Mouse (Mus musculus): ENCODE data around the gene Cggbp1. TPM values are rescaled to one million over a fixed set of nuclear protein-coding genes. Genes with fewer than 3 reads are reported as not detected.

Cggbp1 gene
- polyA plus RNA-seq, 1 experiment: 12.9 TPM

DNA sequence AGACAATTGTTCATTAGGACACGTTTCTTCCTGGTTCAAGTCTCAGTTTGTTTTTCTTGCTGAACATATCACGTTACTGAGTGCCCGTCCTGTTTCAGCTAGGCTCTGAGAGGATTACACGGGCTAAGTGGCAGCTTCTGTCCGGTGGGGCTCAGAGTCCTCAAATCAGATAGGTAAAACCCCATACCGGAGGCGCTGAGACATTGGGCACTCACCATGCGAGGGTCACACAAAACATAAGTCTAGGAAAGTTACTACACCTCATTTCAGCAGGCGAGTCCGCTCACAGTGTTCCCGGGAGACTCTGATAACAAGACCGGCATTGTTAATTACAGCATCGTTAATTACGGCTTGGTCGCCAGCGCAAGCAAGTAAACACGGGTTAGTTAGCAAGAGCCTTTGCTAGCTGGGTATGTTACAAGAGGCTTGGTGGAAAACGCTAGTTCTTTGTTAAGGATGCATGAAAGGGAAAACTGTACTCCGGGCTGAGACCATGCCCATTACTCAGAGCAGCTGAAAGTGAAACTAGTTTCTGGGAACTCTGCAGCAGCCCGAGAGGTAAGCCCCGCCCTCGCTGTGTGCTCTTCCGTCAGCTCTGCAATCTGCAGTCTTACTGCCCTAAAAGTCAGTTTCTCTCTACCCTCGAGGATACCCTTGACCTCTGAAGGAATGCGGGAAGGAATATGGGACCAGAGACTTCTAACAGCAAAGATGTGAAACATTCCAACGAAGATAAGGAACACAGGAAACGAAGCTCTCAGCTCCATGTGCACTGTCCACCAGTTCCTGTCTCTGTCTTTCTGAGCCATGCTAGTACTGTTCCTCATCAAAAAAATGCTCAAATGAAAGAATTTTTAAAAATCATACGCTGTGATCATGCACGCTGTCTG lies 21.9 kb downstream of the Cggbp1 start:
- H3K27ac ChIP-seq (ENCODE audit: control insufficient read depth, insufficient read depth, low read depth, low read length): peak overlapping the region; percentile 78
- TF ChIP-seq POLR2A (IDR thresholded peaks at IDR 0.05; ENCODE audit: control insufficient read depth, low read depth, low read length) (peak; percentile 40; the same call in 1 of the 2 replicates), CTCF (IDR thresholded peaks at IDR 0.05; ENCODE audit: control insufficient read depth, insufficient read depth, insufficient replicate concordance, low read depth, low read length) (no peak)
- H3K36me3 ChIP-seq (ENCODE audit: control insufficient read depth, insufficient read depth, low read length): no peaks in the 10 kb centered on the region
- H3K27me3 ChIP-seq (ENCODE audit: control insufficient read depth, insufficient read depth, low read length): no peaks in the 10 kb centered on the region
- H3K4me1 ChIP-seq (ENCODE audit: control insufficient read depth, insufficient read depth, low read length): no peaks in the 10 kb centered on the region
- H3K4me3 ChIP-seq (ENCODE audit: control insufficient read depth, low read depth, low read length): peak overlapping the region; percentile 80

DNA sequence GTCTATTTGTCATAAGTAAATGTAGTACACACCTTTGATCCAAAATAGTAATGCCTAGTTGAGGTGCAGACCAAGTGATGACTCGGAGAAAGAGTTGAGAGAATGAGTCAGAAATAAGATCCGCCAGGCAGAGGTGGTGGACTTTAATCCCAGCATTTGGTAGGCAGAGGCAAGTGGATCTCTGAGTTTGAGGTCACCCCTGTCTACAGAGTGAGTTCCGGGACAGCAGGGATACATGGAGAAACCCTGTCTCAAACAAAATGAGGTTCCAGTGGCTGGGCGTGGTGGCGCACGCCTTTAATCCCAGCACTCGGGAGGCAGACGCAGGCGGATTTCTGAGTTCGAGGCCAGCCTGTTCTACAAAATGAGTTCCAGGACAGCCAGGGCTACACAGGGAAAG lies 23.6 kb downstream of the Cggbp1 start:
- no peak for TF ChIP-seq CTCF (IDR thresholded peaks at IDR 0.05; ENCODE audit: control insufficient read depth, insufficient read depth, insufficient replicate concordance, low read depth, low read length)
- no peak for TF ChIP-seq POLR2A (IDR thresholded peaks at IDR 0.05; ENCODE audit: control insufficient read depth, low read depth, low read length)
- no peaks in the 10 kb centered on the region for H3K36me3 ChIP-seq (ENCODE audit: control insufficient read depth, insufficient read depth, low read length)

DNA sequence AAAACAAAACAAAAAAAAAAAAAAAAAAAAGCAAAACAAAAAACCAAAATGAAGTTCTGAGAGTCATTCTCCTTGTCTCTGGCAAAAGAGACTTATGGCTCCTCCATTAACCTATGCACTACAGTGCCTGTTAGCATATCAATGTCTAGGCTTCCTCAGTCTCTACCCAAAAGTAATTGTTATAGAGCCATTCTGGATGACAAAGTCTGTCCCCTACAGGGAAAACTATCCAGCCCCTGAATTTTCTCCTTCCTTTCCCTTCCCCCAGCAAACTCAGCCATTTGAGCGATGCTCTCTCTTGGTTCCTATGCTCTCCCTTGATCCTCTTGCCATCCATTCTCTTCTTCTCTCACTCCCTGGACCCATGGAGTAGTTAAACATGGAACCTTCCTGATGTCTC lies 24.0 kb downstream of the Cggbp1 start:
- no peak overlapping the region for H3K27ac ChIP-seq (ENCODE audit: control insufficient read depth, insufficient read depth, low read depth, low read length)
- H3K27me3 ChIP-seq (ENCODE audit: control insufficient read depth, insufficient read depth, low read length): no peaks in the 10 kb centered on the region
- H3K36me3 ChIP-seq (ENCODE audit: control insufficient read depth, insufficient read depth, low read length): no peaks in the 10 kb centered on the region
- no peak overlapping the region for H3K4me3 ChIP-seq (ENCODE audit: control insufficient read depth, low read depth, low read length)
- H3K4me1 ChIP-seq (ENCODE audit: control insufficient read depth, insufficient read depth, low read length): no peaks in the 10 kb centered on the region
- TF ChIP-seq CTCF (IDR thresholded peaks at IDR 0.05; ENCODE audit: control insufficient read depth, insufficient read depth, insufficient replicate concordance, low read depth, low read length) (no peak), POLR2A (IDR thresholded peaks at IDR 0.05; ENCODE audit: control insufficient read depth, low read depth, low read length) (no peak)

More for the DNA sequence above, 23.6 kb downstream of the Cggbp1 start:
- Histone ChIP-seq H3K27me3 (ENCODE audit: control insufficient read depth, insufficient read depth, low read length) (no peaks in the 10 kb centered on the region), H3K4me3 (ENCODE audit: control insufficient read depth, low read depth, low read length) (no peak overlapping the region; the same call in 1 of the 2 replicates), H3K27ac (ENCODE audit: control insufficient read depth, insufficient read depth, low read depth, low read length) (no peak overlapping the region), H3K4me1 (ENCODE audit: control insufficient read depth, insufficient read depth, low read length) (no peaks in the 10 kb centered on the region)

DNA sequence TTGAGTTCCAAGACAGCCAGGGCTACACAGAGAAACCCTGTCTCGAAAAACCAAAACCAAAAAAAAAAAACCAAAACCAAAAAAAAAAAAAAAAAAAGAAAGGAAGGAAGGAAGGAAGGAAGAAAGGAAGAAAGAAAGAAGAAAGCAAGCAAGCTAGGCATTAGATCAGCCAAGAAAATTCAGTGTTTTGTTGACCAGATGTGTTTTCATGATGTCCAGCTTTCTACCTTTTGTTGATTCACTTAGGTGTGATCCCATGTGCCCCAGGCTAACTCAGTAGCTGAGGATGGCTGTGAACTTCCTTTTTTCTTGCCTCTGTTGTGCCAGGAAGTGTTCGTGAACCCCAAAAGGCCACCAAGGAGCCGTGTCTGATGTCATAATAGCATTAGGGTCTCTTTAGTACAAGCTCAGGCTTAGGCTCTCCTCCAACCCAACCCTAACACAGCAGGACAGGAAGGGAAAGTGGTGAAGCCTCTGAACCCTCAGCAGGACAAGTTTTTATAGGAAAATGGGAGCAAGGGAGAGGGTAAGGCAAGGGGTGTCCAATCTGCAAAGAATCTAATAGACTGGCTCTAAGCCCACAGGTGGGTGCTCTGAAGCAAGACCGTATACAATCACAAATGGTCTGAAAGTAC lies 25.0 kb downstream of the Cggbp1 start:
- H3K4me1 ChIP-seq (ENCODE audit: control insufficient read depth, insufficient read depth, low read length): no peaks in the 10 kb centered on the region
- no peak overlapping the region; the same call in 1 of the 2 replicates for H3K4me3 ChIP-seq (ENCODE audit: control insufficient read depth, low read depth, low read length)
- no peak overlapping the region for H3K27ac ChIP-seq (ENCODE audit: control insufficient read depth, insufficient read depth, low read depth, low read length)
- no peaks in the 10 kb centered on the region for H3K36me3 ChIP-seq (ENCODE audit: control insufficient read depth, insufficient read depth, low read length)
- H3K27me3 ChIP-seq (ENCODE audit: control insufficient read depth, insufficient read depth, low read length): no peaks in the 10 kb centered on the region
- TF ChIP-seq POLR2A (IDR thresholded peaks at IDR 0.05; ENCODE audit: control insufficient read depth, low read depth, low read length): no peak
- no peak for TF ChIP-seq CTCF (IDR thresholded peaks at IDR 0.05; ENCODE audit: control insufficient read depth, insufficient read depth, insufficient replicate concordance, low read depth, low read length)

DNA sequence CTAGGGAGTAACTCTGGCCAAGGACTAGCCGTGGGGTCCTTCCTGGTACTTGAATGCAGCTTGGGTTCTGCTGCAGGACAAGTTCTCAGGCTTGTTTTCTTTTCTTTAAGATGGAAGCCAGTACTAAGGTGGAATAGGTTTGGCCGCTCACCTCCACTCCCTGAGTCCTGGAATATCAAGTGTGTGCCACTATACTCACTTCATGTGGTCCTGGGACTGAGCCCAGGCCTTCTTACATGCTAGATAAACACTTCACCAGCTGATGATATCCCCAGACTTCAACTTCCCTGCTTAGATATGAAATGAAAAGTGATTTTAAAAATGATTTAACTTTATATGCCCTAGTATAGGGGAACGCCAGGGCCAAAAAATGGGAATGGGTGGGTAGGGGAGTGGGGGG lies 25.5 kb downstream of the Cggbp1 start:
- H3K27ac ChIP-seq (ENCODE audit: control insufficient read depth, insufficient read depth, low read depth, low read length): no peak overlapping the region
- no peaks in the 10 kb centered on the region for H3K4me1 ChIP-seq (ENCODE audit: control insufficient read depth, insufficient read depth, low read length)
- H3K27me3 ChIP-seq (ENCODE audit: control insufficient read depth, insufficient read depth, low read length): no peaks in the 10 kb centered on the region
- no peak overlapping the region for H3K4me3 ChIP-seq (ENCODE audit: control insufficient read depth, low read depth, low read length)
- H3K36me3 ChIP-seq (ENCODE audit: control insufficient read depth, insufficient read depth, low read length): no peaks in the 10 kb centered on the region
- TF ChIP-seq CTCF (IDR thresholded peaks at IDR 0.05; ENCODE audit: control insufficient read depth, insufficient read depth, insufficient replicate concordance, low read depth, low read length): no peak
- TF ChIP-seq POLR2A (IDR thresholded peaks at IDR 0.05; ENCODE audit: control insufficient read depth, low read depth, low read length): no peak

GRCm38 (mm10) chr16:64878611-64879132 lies 26.9 kb downstream of the Cggbp1 start:
- Histone ChIP-seq H3K4me1 (ENCODE audit: control insufficient read depth, insufficient read depth, low read length) (no peaks in the 10 kb centered on the region), H3K36me3 (ENCODE audit: control insufficient read depth, insufficient read depth, low read length) (no peaks in the 10 kb centered on the region), H3K27me3 (ENCODE audit: control insufficient read depth, insufficient read depth, low read length) (no peaks in the 10 kb centered on the region), H3K27ac (ENCODE audit: control insufficient read depth, insufficient read depth, low read depth, low read length) (no peak overlapping the region), H3K4me3 (ENCODE audit: control insufficient read depth, low read depth, low read length) (no peak overlapping the region)
- TF ChIP-seq CTCF (IDR thresholded peaks at IDR 0.05; ENCODE audit: control insufficient read depth, insufficient read depth, insufficient replicate concordance, low read depth, low read length) (no peak), POLR2A (IDR thresholded peaks at IDR 0.05; ENCODE audit: control insufficient read depth, low read depth, low read length) (no peak)

DNA sequence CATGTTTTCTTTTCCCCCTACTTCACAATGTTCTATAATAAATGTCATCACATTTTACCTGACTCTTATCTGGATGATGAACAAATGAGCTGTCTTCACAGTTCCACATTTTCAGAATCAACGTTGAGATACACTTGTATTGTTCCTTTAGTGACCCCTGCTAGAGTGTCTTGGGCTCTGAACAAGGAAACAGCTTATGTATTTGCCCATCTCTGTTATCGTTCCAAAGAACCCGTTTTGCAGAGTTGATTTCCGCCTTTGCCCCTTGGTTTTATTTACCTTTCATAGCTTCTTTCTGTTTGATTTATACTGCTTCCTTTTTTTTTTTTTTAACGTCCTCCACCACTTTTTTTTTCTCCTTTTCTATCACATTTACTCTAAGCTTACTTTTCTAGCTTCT lies 27.9 kb downstream of the Cggbp1 start:
- no peaks in the 10 kb centered on the region; the same call in 1 of the 2 replicates for H3K4me1 ChIP-seq (ENCODE audit: control insufficient read depth, insufficient read depth, low read length)
- H3K27ac ChIP-seq (ENCODE audit: control insufficient read depth, insufficient read depth, low read depth, low read length): no peak overlapping the region
- H3K27me3 ChIP-seq (ENCODE audit: control insufficient read depth, insufficient read depth, low read length): no peaks in the 10 kb centered on the region
- no peak overlapping the region for H3K4me3 ChIP-seq (ENCODE audit: control insufficient read depth, low read depth, low read length)
- no peaks in the 10 kb centered on the region for H3K36me3 ChIP-seq (ENCODE audit: control insufficient read depth, insufficient read depth, low read length)
- TF ChIP-seq CTCF (IDR thresholded peaks at IDR 0.05; ENCODE audit: control insufficient read depth, insufficient read depth, insufficient replicate concordance, low read depth, low read length): no peak
- no peak for TF ChIP-seq POLR2A (IDR thresholded peaks at IDR 0.05; ENCODE audit: control insufficient read depth, low read depth, low read length)
